Mouse (Mus musculus): ENCODE data around the gene Sephs1. TPM values are rescaled to one million over a fixed set of nuclear protein-coding genes. Genes with fewer than 3 reads are reported as not detected.

Sephs1 gene
- total and polyA plus RNA-seq, 3 experiments, result 36.9 to 40.4 TPM; not detected in 1

DNA sequence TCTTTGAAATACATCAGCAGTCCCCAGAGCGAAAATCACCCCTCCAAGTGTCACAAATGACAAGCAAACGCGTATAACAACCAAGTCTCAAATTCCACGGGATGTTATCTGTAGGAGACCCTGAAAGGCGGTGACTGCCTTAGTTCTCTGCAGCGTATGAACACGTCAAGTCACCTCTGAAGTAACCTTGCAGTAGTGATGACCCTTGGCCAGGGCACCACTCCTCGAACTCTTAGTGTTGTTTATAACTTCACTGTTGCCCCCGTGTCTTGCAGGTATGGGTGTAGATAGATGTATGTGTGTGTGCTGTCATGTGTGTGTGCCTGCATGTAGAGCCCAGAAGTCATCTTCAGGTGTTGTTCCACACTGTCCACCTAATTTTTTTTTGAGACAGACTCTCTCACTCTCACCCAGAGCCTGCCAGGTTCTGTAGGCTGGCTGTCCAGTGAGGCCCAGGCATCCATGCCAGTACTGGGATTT lies 16.5 kb upstream of the Sephs1 start:
- DNase-seq (ENCODE audit: low read depth, low spot score), result no peak
- no peaks in the 10 kb centered on the region for H3K79me2 ChIP-seq (ENCODE audit: control insufficient read depth, insufficient read depth, low read length, poor library complexity)
- no peaks in the 10 kb centered on the region for H3K36me3 ChIP-seq (ENCODE audit: control insufficient read depth in 1 of 2, insufficient read depth in 2 of 2, low read length in 2 of 2)
- no peak overlapping the region for H3K27ac ChIP-seq (ENCODE audit: control insufficient read depth, low read depth, low read length)
- H3K9me3 ChIP-seq (replicated peaks; ENCODE audit: insufficient read depth, low read length), result no peaks in the 10 kb centered on the region
- H3K4me3 ChIP-seq (ENCODE audit: control insufficient read depth in 1 of 2, insufficient read depth in 1 of 2, low read depth in 2 of 2, low read length in 2 of 2), result no peak overlapping the region
- no peaks in the 10 kb centered on the region for H3K4me1 ChIP-seq (ENCODE audit: control insufficient read depth in 1 of 2, insufficient read depth in 2 of 2, low read length in 2 of 2)
- no peak for TF ChIP-seq MAFK (IDR thresholded peaks at IDR 0.05; ENCODE audit: borderline replicate concordance, low read depth, low read length)
- peaks cover 0 to 4% of the 10 kb centered on the region in 2 experiments; a peak in 1 of 4 replicates for H3K27me3 ChIP-seq (ENCODE audit: control insufficient read depth in 1 of 2, insufficient read depth in 2 of 2, low read length in 2 of 2)
- no peak overlapping the region for H3K9ac ChIP-seq (ENCODE audit: control insufficient read depth, low read depth, low read length, poor library complexity, severe bottlenecking)

DNA sequence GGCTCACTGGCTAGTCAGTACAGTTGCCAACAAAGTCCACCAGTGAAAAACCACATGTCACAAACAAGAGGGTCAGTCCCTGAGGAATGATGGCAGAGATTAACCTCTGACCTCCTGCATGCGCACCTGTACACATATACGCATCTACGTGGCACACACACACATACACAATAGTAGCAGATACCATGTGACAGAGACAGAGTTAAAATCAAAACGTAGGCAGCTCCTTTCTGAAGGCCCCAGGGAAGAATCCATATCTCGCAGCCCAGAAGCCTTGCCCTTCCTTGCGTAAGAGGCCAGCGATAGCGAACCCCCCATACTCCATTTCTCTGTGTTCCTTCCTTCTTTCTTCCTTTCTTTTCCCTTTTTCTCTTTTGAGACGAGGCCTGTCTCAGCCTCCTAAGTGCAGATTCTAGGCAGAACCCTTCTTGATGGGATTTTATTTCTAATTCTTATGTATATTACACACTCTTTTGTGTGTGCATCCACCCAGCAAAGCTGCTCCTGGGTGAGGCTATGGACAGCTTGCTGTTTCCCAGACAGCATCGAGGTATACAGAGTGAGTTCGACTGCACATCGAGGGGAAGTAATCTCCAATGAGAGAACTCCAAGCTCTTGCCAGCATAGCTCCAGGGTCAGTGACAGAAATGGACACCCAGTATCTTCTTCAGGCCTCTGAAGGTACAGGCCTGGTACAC lies 13.2 kb upstream of the Sephs1 start:
- Histone ChIP-seq H3K4me1 (ENCODE audit: control insufficient read depth in 1 of 2, insufficient read depth in 2 of 2, low read length in 2 of 2) (no peaks in the 10 kb centered on the region), H3K9ac (ENCODE audit: control insufficient read depth, low read depth, low read length, poor library complexity, severe bottlenecking) (no peak overlapping the region), H3K79me2 (ENCODE audit: control insufficient read depth, insufficient read depth, low read length, poor library complexity) (no peaks in the 10 kb centered on the region), H3K36me3 (ENCODE audit: control insufficient read depth in 1 of 2, insufficient read depth in 2 of 2, low read length in 2 of 2) (no peaks in the 10 kb centered on the region), H3K27ac (ENCODE audit: control insufficient read depth, low read depth, low read length) (no peak overlapping the region), H3K9me3 (replicated peaks; ENCODE audit: insufficient read depth, low read length) (no peaks in the 10 kb centered on the region), H3K4me3 (ENCODE audit: control insufficient read depth in 1 of 2, insufficient read depth in 1 of 2, low read depth in 2 of 2, low read length in 2 of 2) (no peak overlapping the region), H3K27me3 (ENCODE audit: control insufficient read depth in 1 of 2, insufficient read depth in 2 of 2, low read length in 2 of 2) (peaks cover 2 to 4% of the 10 kb centered on the region in 2 experiments; a peak in 2 of 4 replicates)
- no peak for TF ChIP-seq RAD21 (IDR thresholded peaks at IDR 0.05; ENCODE audit: low read depth, low read length)
- peak; percentile 91 for TF ChIP-seq TBP (IDR thresholded peaks at IDR 0.05; ENCODE audit: low read depth, low read length)
- DNase-seq (ENCODE audit: low read depth, low spot score), result no peak

- H3K9me3 ChIP-seq (replicated peaks; ENCODE audit: insufficient read depth, low read length), result no peaks in the 10 kb centered on the region
- H3K79me2 ChIP-seq (ENCODE audit: control insufficient read depth, insufficient read depth, low read length, poor library complexity), result no peaks in the 10 kb centered on the region
- TF ChIP-seq NELFE (IDR thresholded peaks at IDR 0.05; ENCODE audit: low read depth, low read length) (no peak), POLR2AphosphoS2 (IDR thresholded peaks at IDR 0.05; ENCODE audit: low read length) (no peak), UBTF (IDR thresholded peaks at IDR 0.05; ENCODE audit: borderline replicate concordance, insufficient read depth, low read depth, low read length) (no peak), TCF12 (IDR thresholded peaks at IDR 0.05; ENCODE audit: low read depth, low read length) (no peak), MYB (IDR thresholded peaks at IDR 0.05; ENCODE audit: low read depth, low read length) (no peak), CHD1 (IDR thresholded peaks at IDR 0.05; ENCODE audit: low read depth, low read length) (no peak), ELF1 (IDR thresholded peaks at IDR 0.05; ENCODE audit: low read depth, low read length) (no peak), POLR2AphosphoS5 (IDR thresholded peaks at IDR 0.05; ENCODE audit: borderline replicate concordance, low read depth, low read length) (no peak), ZC3H11A (IDR thresholded peaks at IDR 0.05; ENCODE audit: low read depth, low read length) (no peak), RCOR1 (IDR thresholded peaks at IDR 0.05; ENCODE audit: low read depth, low read length) (no peak), MAFK (IDR thresholded peaks at IDR 0.05; ENCODE audit: borderline replicate concordance, low read depth, low read length) (no peak)
- peak; percentile 16 for DNase-seq (ENCODE audit: low read depth, low spot score)
- H3K27ac ChIP-seq (ENCODE audit: control insufficient read depth, low read depth, low read length), result no peak overlapping the region
- no peaks in the 10 kb centered on the region for H3K36me3 ChIP-seq (ENCODE audit: control insufficient read depth in 1 of 2, insufficient read depth in 2 of 2, low read length in 2 of 2)
- H3K4me3 ChIP-seq (ENCODE audit: control insufficient read depth in 1 of 2, insufficient read depth in 1 of 2, low read depth in 2 of 2, low read length in 2 of 2), result no peak overlapping the region
- no peaks in the 10 kb centered on the region for H3K4me1 ChIP-seq (ENCODE audit: control insufficient read depth in 1 of 2, insufficient read depth in 2 of 2, low read length in 2 of 2)
- H3K9ac ChIP-seq (ENCODE audit: control insufficient read depth, low read depth, low read length, poor library complexity, severe bottlenecking), result no peak overlapping the region
- H3K27me3 ChIP-seq (ENCODE audit: control insufficient read depth in 1 of 2, insufficient read depth in 2 of 2, low read length in 2 of 2), result peaks cover 4 to 5% of the 10 kb centered on the region in 2 experiments; a peak in 1 of 4 replicates
Observed at GRCm38 (mm10) chr2:4872740-4873139, 8.6 kb upstream of the Sephs1 start.
